Mouse (Mus musculus) cortical plate, adult 2 months (tissue): Measurements from ENCODE around the gene Adam11.

Experiments
- CTCF ChIP-seq: fragments of 200-500 bp; IDR thresholded peaks from 2 replicates; pipeline ENCODE4 v1.5.1; 2011; ENCODE audit warnings: mild to moderate bottlenecking, control low read depth, low read length; ENCODE audit not compliant: insufficient read depth; ENCODE audit errors: extremely low read depth
- POLR2A ChIP-seq: fragments of 200-500 bp; IDR thresholded peaks from 2 replicates; pipeline ENCODE4 v1.6.1; 2011; ENCODE audit warnings: mild to moderate bottlenecking, low read length, control low read depth; ENCODE audit not compliant: insufficient read depth; ENCODE audit errors: extremely low read depth

GRCm38 (mm10) chr11:102819021-102819782, 58.0 kb downstream of the Adam11 start, which contains the start of gene Gjc1:
- TF ChIP-seq CTCF (no peak), POLR2A (no peak)
